Mouse (Mus musculus) stomach, embryonic 15.5 days (tissue): ENCODE data around the gene Rfng. TPM values are rescaled to one million over a fixed set of nuclear protein-coding genes. Genes with fewer than 3 reads are reported as not detected.
"Not testable (repeated sequence)": the region's sequence is repeated elsewhere in the genome, so short reads cannot be mapped to it uniquely, and the experiment has no call there.

Source experiments
- ATAC-seq: fragments of 200-750 bp; cut with Nextera tagmentation; 2 replicates; pipeline ENCODE4 v1.8.0; 2017; ENCODE audit warnings: low read depth, moderate number of reproducible peaks, moderate TSS enrichment; ENCODE audit not compliant: insufficient read depth, low FRiP score
- H3K27ac ChIP-seq: fragments of 300-500 bp; sonication (generic); 2 replicates; pipeline ENCODE4 v1.5.1; 2015; ENCODE audit warnings: mild to moderate bottlenecking, inconsistent platforms
- H3K27me3 ChIP-seq: fragments of 300-500 bp; sonication (generic); replicated peaks from 2 replicates; pipeline ENCODE4 v1.6.1; 2015; ENCODE audit warnings: inconsistent platforms
- H3K36me3 ChIP-seq: fragments of 300-500 bp; sonication (generic); 2 replicates; pipeline ENCODE4 v1.6.1; 2015; ENCODE audit warnings: inconsistent platforms
- H3K4me1 ChIP-seq: fragments of 300-500 bp; sonication (generic); 2 replicates; pipeline ENCODE4 v1.6.1; 2015; ENCODE audit warnings: inconsistent platforms
- H3K4me2 ChIP-seq: fragments of 300-500 bp; sonication (generic); 2 replicates; pipeline ENCODE4 v1.6.1; 2015; ENCODE audit warnings: mild to moderate bottlenecking, inconsistent platforms
- H3K4me3 ChIP-seq: fragments of 300-500 bp; sonication (generic); replicated peaks from 2 replicates; pipeline ENCODE4 v1.5.1; 2015; ENCODE audit warnings: inconsistent platforms
- H3K9ac ChIP-seq: fragments of 300-500 bp; sonication (generic); 2 replicates; pipeline ENCODE4 v1.6.1; 2015; ENCODE audit warnings: inconsistent platforms
- H3K9me3 ChIP-seq: fragments of 300-500 bp; sonication (generic); 2 replicates; pipeline ENCODE4 v1.6.1; 2016; ENCODE audit warnings: inconsistent platforms
- WGBS: fragments of 180-500 bp; shearing (Covaris S2); methylation state at CpG from one replicate; pipeline ENCODE4 v1.1.7; 2015; 5-methylcytosine and 5-hydroxymethylcytosine counted together
- polyA plus RNA-seq: library from polyadenylated mRNA; unstranded; fragments of >200 nt; fragmentation: Nextera tagmentation; extraction: Ambion mirVana; gene quantifications from 2 replicates; pipeline ENCODE4 v1.2.1, GENCODE M21; 2015

The Rfng gene
- polyA plus RNA-seq, 1 experiment from 2014 or later: 35.8 TPM

DNA sequence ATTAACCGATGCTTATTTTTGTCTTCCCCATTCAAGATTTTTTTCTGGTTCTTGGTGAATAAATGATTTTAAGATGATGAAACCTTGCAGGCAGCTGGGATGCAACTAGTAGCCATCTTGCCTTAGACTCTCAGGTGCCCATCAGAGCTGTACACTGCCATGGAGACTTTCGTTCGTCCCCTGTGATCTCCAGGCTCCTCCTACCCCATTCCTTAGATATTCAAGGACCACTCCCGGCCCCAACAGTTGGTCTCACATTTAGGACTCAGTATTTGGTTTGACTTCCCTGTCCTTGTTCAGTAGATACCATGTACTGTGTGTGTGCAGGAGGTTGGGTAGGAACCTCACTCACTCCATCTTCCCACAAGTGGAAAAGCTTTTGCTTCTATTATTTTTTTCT is 20.8 kb upstream of the Rfng start:
- Histone ChIP-seq H3K9ac (no peak overlapping the region), H3K4me1 (peaks cover 5% of the 10 kb centered on the region), H3K4me2 (no peak overlapping the region), H3K27ac (no peak overlapping the region), H3K27me3 (no peaks in the 10 kb centered on the region), H3K9me3 (no peaks in the 10 kb centered on the region), H3K4me3 (no peak overlapping the region), H3K36me3 (peaks cover 48% of the 10 kb centered on the region)
- ATAC-seq: no peak
- WGBS: 63% methylated on average over 4 of the region's 4 CpGs

DNA sequence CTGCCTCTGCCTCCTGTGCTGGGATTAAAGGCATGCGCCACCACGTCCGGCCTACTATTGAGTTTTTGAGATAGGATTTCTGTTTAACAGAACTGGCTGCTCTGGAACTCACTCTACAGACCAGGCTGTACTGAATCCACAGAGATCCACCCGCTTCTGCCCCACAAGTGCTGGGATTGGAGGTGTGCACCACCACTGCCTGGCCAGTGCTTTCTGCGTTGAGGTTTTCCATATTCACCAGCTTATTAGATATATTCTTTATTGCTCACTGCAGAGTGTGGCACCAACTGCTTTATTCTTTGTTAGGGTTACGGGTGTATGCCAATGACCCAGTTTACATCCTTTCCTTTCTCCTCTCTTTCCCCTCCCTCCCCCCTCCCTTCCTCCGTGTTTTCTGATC is 20.3 kb upstream of the Rfng start:
- H3K9ac ChIP-seq: no peak overlapping the region
- ATAC-seq: no peak
- no peak overlapping the region for H3K4me3 ChIP-seq
- WGBS: 77% methylated on average over 7 of the region's 7 CpGs
- H3K36me3 ChIP-seq: peaks cover 44% of the 10 kb centered on the region
- no peak overlapping the region for H3K27ac ChIP-seq
- no peak overlapping the region for H3K4me2 ChIP-seq
- H3K9me3 ChIP-seq: no peaks in the 10 kb centered on the region
- H3K4me1 ChIP-seq: peaks cover 6% of the 10 kb centered on the region
- no peaks in the 10 kb centered on the region for H3K27me3 ChIP-seq

DNA sequence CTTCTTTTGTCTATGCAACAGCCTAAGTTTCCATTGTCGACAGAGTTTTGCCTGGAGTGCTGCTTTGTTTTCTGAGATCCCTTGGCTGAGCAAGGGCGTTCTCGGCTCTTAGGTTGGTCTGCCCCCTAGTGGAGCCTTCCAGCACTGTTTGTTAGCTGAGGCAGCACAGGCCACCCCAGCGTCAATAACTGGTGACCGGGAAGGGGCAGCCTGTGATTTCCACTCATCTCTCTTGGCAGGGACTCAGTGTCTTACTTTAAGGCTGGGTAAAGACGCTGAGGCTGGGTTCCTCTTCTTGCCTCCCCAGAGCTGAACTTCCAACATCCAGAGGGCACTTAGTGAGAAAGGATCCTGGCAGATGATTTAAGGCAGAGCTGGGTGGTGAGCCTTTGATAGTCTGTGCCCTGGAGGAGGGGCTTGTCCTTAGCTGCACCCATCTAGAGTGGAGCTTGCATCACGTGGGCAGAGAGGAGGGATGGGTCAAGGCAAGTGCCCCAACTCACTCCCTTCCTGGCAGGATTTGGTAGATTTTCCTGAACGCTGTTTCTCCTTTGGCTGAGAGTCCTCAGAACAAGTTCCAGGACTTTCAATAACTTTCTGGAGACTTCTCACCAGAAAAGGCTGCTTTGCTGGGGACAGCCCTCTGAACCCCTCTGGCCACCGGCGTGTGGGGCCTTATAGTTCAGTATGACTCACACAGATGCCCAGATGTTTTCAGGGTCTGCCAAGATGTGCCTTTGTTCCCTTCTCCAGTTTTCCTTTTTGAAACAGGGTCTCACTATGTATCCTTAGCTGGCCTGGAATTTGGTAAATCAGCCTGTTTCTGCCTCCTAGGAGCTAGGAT is 16.3 kb upstream of the Rfng start:
- H3K27me3 ChIP-seq: no peaks in the 10 kb centered on the region
- H3K4me2 ChIP-seq: 0 out of 2 replicates have a peak overlapping the region, but pooled peaks have one; percentile 20
- H3K27ac ChIP-seq: no peak overlapping the region
- ATAC-seq: peak; percentile 56; the same call in 1 of the 2 replicates
- 0 out of 2 replicates have a peak, but pooled peaks cover 5% of the 10 kb centered on the region for H3K36me3 ChIP-seq
- H3K4me3 ChIP-seq: no peak overlapping the region
- H3K9me3 ChIP-seq: no peaks in the 10 kb centered on the region
- 10% methylated on average over 10 of the region's 10 CpGs for WGBS
- H3K9ac ChIP-seq: no peak overlapping the region
- H3K4me1 ChIP-seq: peaks cover 11% of the 10 kb centered on the region

DNA sequence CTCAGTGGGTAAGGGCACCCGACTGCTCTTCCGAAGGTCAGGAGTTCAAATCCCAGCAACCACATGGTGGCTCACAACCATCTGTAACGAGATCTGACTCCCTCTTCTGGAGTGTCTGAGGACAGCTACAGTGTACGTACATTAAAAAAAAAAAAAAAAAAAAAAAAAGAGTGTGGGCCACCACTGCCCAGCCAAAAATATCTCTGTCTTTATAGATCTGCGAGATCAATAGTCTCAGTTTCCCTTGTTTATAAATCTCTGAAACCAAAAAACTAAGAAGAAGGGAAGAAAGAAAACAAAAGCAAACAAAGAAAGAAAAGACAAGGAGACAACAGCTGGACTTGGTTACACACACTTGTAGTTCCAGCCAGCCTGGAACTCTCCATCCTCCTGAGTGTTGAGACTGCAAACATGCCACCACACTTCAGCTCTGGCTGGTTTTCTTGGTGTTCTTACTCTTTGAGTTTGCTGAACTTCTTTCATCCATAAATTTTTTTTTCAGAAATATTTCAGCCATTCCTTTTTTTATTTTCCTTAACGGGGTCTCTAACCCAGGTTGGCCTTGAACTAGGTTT is 15.4 kb upstream of the Rfng start:
- no peak overlapping the region for H3K9ac ChIP-seq
- peaks cover 2% of the 10 kb centered on the region for H3K36me3 ChIP-seq
- ATAC-seq: no peak
- H3K4me2 ChIP-seq: no peak overlapping the region
- H3K9me3 ChIP-seq: no peaks in the 10 kb centered on the region
- peaks cover 18% of the 10 kb centered on the region for H3K4me1 ChIP-seq
- WGBS: 63% methylated on average over 6 of the region's 6 CpGs
- no peak overlapping the region for H3K4me3 ChIP-seq
- no peaks in the 10 kb centered on the region for H3K27me3 ChIP-seq
- H3K27ac ChIP-seq: no peak overlapping the region

DNA sequence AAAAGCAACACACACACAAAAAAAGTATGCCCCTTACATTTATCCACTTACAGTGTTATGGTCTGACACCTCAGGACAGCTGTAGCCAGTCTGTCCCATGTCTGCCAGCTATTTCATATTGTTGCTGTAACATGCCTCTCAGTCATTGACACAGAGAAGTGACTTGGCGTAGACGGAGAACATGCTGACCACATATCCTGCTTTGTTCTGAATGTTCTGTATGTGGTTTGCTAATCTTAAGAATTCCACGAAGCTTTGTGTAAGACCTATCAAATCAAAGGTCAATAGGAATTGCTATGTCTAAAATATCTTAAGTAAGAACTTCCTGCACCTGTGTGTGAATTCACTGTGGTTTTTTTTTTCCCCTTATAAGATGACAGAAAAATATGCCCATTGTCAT is 14.2 kb upstream of the Rfng start:
- no peak for ATAC-seq
- H3K4me2 ChIP-seq: no peak overlapping the region
- H3K9ac ChIP-seq: no peak overlapping the region
- H3K27me3 ChIP-seq: no peaks in the 10 kb centered on the region
- H3K4me3 ChIP-seq: no peak overlapping the region
- H3K4me1 ChIP-seq: peaks cover 18% of the 10 kb centered on the region
- peaks cover 11% of the 10 kb centered on the region for H3K36me3 ChIP-seq
- WGBS: 81% methylated on average over 3 of the region's 3 CpGs
- H3K27ac ChIP-seq: no peak overlapping the region
- no peaks in the 10 kb centered on the region for H3K9me3 ChIP-seq

DNA sequence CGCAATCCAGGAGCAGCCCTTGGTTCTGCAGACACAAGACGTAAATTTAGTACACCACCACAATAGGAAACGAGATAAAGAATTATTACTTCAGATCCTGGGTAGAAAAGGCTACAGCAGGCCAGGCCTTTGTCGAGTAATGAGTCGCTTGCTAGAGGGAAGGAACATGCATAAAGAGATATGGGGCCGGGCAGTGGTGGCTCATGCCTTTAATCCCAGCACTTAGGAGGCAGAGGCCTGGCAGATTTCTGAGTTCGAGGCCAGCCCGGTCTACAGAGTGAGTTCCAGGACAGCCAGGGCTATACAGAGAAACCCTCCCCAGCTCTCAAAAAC is 12.6 kb upstream of the Rfng start:
- H3K4me2 ChIP-seq: peak overlapping the region; percentile 90
- peak overlapping the region; percentile 53; the same call in 1 of the 2 replicates for H3K27ac ChIP-seq
- no peak overlapping the region for H3K9ac ChIP-seq
- 29% methylated on average over 8 of the region's 8 CpGs for WGBS
- ATAC-seq: no peak
- H3K27me3 ChIP-seq: no peaks in the 10 kb centered on the region
- peaks cover 25% of the 10 kb centered on the region for H3K36me3 ChIP-seq
- peaks cover 18% of the 10 kb centered on the region for H3K4me1 ChIP-seq
- peak overlapping the region; percentile 93 for H3K4me3 ChIP-seq
- no peaks in the 10 kb centered on the region for H3K9me3 ChIP-seq

DNA sequence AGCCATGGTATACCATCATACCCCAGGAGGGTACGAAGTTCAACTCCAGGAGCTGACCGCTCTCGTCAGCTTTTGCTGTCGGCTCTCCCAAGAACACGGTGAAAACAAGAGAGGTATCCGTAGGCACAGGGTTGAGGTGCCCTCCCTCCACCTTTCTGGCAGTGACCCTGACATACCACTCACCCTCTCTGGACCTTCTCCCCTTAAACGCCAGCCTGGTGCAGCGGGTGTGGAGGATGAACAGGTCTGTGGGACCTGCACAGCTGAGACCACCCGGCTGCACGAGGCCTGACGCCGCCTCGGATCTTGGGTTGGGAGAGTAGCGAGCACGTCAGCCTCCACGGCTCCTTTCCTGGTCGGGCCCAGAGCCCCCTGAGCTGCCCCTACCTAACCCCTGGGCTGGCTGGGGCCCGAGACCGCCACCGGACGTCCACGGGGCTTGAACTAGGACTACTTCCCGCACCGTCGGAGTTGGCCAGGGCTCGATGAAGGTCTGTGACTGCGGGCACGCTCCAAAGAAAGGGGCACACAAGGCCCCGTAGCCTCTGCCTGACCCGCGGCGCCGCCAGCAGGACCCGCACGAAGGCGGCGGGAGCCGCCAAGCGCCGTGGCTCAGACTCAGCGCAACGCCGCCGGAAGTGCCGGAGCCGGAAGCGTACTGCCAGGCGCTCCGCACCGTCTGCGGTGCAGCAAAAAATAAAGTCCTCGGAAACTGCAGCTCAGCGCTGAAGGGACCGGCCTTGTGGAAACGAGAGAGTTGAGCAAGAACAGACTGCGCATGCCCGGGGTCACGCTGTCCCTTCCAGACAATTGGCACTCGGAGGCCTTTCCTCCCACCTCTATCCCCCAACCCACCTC is 12.0 kb upstream of the Rfng start, which contains the start of gene Dus1l:
Gene Dus1l (minus strand): TSS at position 648 of the 858 bp plus-strand sequence.
- Histone ChIP-seq H3K4me3 (peak within 1 kb of the TSS; percentile 93), H3K9ac (peak within 1 kb of the TSS; percentile 92), H3K9me3 (no peaks in the 10 kb centered on the region), H3K27ac (peak within 1 kb of the TSS; percentile 53; the same call in 1 of the 2 replicates), H3K36me3 (peaks cover 31% of the 10 kb centered on the region), H3K4me2 (peak within 1 kb of the TSS; percentile 90), H3K27me3 (no peaks in the 10 kb centered on the region), H3K4me1 (peaks cover 18% of the 10 kb centered on the region)
- peak; percentile 84 for ATAC-seq
- 1% methylated on average over 59 of the region's 59 CpGs for whole genome bisulfite sequencing

DNA sequence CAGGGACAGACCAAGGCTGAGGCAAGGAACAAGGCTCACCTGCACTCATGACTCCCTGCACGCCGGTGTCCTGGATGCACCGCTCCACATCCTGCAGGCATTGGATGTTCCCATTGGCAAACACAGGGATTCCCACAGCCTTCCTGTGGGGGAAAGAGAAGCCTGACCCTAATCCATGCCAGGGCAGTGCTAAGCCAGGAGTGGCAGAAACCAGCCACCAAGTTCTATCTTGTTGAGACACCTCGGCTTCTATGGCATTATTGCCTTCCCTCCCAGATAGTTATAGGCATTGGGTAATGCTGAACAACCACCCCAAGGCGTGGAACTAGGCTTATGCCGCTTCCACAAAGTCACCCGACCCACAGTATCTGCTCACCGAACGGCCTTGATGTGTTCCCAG is 8.6 kb upstream of the Rfng start:
- Histone ChIP-seq H3K27ac (no peak overlapping the region), H3K9ac (no peak overlapping the region), H3K27me3 (no peaks in the 10 kb centered on the region), H3K36me3 (peaks cover 52% of the 10 kb centered on the region), H3K4me3 (no peak overlapping the region), H3K4me2 (no peak overlapping the region), H3K4me1 (peaks cover 12% of the 10 kb centered on the region), H3K9me3 (no peaks in the 10 kb centered on the region)
- WGBS: 95% methylated on average over 9 of the region's 9 CpGs
- ATAC-seq: no peak

DNA sequence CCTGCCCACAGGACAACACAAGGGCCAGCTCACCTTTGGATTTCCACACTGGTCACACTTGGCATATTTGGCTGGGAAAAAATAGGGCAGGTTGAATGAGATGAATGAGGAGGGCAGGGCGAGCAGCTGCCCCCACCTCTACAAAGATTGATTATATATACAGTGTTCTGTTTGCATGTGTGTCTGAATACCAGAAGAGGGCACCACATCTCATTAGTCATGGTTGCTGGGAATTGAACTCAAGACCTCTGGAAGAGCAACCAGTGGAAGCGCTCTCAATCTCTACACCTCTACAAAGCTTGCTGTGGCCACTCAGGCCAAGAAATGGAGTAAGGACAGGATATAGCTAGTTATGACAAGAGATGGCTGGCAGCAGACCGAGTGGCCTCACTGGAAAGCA is 5.8 kb upstream of the Rfng start:
- Histone ChIP-seq H3K27me3 (no peaks in the 10 kb centered on the region), H3K36me3 (peaks cover 60% of the 10 kb centered on the region), H3K27ac (no peak overlapping the region), H3K4me2 (no peak overlapping the region), H3K9me3 (no peaks in the 10 kb centered on the region), H3K4me3 (no peak overlapping the region), H3K9ac (no peak overlapping the region), H3K4me1 (peaks cover 14% of the 10 kb centered on the region)
- WGBS: 79% methylated on average over 3 of the region's 3 CpGs
- ATAC-seq: no peak

DNA sequence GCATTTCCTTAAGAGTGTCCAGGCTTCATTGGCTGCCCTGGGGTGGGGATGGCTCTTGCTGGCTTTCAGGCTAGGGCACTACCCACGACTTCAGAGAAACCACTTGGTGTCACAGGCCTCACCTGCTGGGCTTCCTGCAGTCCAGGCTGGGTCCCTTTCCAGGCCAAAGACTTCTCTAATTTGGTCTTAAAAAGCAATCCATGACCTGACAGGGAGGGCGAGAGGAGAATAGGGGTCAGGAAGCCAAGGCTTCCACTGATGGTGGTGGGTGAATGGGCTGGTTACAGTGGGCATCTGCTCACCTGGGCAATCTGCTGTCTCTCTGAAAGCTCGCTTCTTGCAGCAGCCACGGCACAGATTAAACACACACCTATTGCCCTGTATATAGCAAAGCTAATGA is 5.3 kb upstream of the Rfng start:
- no peak overlapping the region for H3K4me3 ChIP-seq
- H3K4me2 ChIP-seq: no peak overlapping the region
- H3K9me3 ChIP-seq: no peaks in the 10 kb centered on the region
- peaks cover 11% of the 10 kb centered on the region for H3K4me1 ChIP-seq
- peaks cover 57% of the 10 kb centered on the region for H3K36me3 ChIP-seq
- no peaks in the 10 kb centered on the region for H3K27me3 ChIP-seq
- no peak for ATAC-seq
- 81% methylated on average over 4 of the region's 4 CpGs for WGBS
- H3K9ac ChIP-seq: no peak overlapping the region
- H3K27ac ChIP-seq: no peak overlapping the region

DNA sequence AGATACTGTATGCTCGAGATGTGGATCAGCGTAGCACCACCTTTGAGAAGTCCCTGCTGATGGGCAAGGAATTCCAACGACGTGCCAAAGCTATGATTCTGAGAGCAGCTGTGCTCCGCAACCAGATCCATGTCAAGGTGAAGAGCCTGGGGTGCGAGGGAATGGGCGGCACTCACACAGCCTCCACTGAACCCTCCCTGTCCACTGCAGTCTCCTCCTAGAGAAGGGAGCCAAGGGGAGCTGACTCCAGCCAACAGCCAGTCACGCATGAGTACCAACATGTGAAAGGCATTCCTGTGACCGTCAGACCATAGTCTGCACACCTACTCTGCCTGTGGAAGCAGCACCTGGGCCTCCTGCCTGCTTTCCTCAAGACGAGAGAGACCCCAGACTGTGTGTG is 4.5 kb upstream of the Rfng start:
- not testable (repeated sequence) for H3K9me3 ChIP-seq, H3K27ac ChIP-seq, H3K9ac ChIP-seq, ATAC-seq, H3K27me3 ChIP-seq, H3K4me3 ChIP-seq, H3K4me2 ChIP-seq
- peaks cover 51% of the 10 kb centered on the region for H3K36me3 ChIP-seq
- WGBS: 85% methylated on average over 10 of the region's 10 CpGs
- H3K4me1 ChIP-seq: peaks cover 13% of the 10 kb centered on the region

DNA sequence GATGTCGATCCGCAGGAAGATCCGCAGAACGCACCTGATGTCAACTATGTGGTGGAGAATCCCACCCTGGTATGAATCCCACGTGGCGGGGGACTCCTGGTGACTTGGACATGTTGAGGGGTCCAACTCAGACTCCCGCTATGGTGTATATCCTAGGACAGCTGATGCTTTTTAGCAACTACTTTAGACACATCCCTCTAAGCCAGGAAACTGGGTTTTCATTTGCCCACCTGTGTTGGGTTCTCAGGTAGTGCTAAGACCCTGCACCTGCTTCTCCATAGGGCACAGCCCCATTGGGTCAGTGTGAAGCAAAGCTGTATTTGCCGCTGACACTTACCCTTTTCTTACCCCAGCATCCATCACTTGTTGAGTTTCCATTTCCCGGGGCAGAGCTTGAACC is 1.1 kb upstream of the Rfng start:
- Histone ChIP-seq H3K27me3 (no peaks in the 10 kb centered on the region), H3K4me3 (peak overlapping the region; percentile 93), H3K36me3 (peaks cover 20% of the 10 kb centered on the region), H3K9me3 (no peaks in the 10 kb centered on the region), H3K4me2 (peak overlapping the region; percentile 94), H3K9ac (peak overlapping the region; percentile 64), H3K4me1 (peaks cover 15% of the 10 kb centered on the region), H3K27ac (peak overlapping the region; percentile 78; the same call in 1 of the 2 replicates)
- no peak for ATAC-seq
- WGBS: 30% methylated on average over 9 of the region's 9 CpGs
